Comparison of ENCODE assay signal across 28 mouse cellular contexts in the genomic region with DNA sequence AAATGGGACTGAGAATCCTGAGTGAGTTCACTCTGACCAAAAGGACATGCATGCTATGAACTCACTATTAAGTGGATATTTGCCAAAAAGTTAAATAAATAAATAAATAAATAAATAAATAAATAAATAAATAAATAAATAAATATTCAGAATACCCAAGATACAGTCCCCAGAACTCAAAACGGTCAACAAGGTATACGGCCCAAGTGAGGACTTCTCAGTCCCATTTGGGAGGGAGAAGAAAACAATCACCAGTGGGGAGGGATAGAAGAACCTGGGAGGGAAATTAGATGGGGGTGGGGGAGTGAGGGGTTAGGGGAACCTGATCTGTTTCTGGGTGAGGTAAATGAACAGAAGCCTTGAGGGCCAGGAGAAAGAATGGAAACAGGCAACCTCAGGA.
"Had no signal": no experiment of that assay in that cellular context is flagged by ENCODE, and none has a peak within 500 bp of the region (broad histone marks: within the 10 kb centered on the region; RNA-seq: fewer than 3 reads in every experiment).

No protein-coding gene starts in this region.

- DNase-seq: cerebellum, adult 2 months; cerebellum, adult 8-10 months; cerebellum, adult 9-10 months; cerebellum, adult 9-11 months; cerebellum, postnatal 10 days; cerebellum, postnatal 14 days; cerebellum, postnatal 25 days; cerebellum, postnatal 36 days; embryo, embryonic 11 days; forebrain, postnatal 0 days; gastrocnemius, adult 2 months; gastrocnemius, postnatal 10 days; gastrocnemius, postnatal 14 days; gastrocnemius, postnatal 25 days; gastrocnemius, postnatal 36 days; heart, adult 11 months; heart, adult 18-20 months; heart, adult 2 months had no signal

- H3K4me3 ChIP-seq: embryonic facial prominence, embryonic 12.5 days; embryonic facial prominence, embryonic 13.5 days; embryonic facial prominence, embryonic 15.5 days; erythroblast, embryonic 14.5 days; forebrain, embryonic 10.5 days; forebrain, embryonic 12.5 days; forebrain, embryonic 13.5 days; forebrain, embryonic 15.5 days; gastrocnemius, adult 2 months; heart, adult 2 months had no signal

- H3K9ac ChIP-seq: embryonic facial prominence, embryonic 12.5 days; embryonic facial prominence, embryonic 13.5 days; embryonic facial prominence, embryonic 15.5 days; forebrain, embryonic 12.5 days; forebrain, embryonic 13.5 days; forebrain, embryonic 15.5 days; forebrain, postnatal 0 days had no signal

- H3K36me3 ChIP-seq: embryonic facial prominence, embryonic 12.5 days; embryonic facial prominence, embryonic 13.5 days; embryonic facial prominence, embryonic 15.5 days; forebrain, embryonic 10.5 days; forebrain, embryonic 12.5 days; forebrain, embryonic 15.5 days had no signal

- ATAC-seq: forebrain, embryonic 13.5 days; forebrain, embryonic 14.5 days; forebrain, embryonic 15.5 days; forebrain, embryonic 16.5 days; forebrain, postnatal 0 days had no signal

- H3K9me3 ChIP-seq: embryonic facial prominence, embryonic 12.5 days; embryonic facial prominence, embryonic 13.5 days; embryonic facial prominence, embryonic 15.5 days; forebrain, embryonic 10.5 days; forebrain, embryonic 12.5 days; forebrain, embryonic 13.5 days; forebrain, embryonic 15.5 days had no signal

- H3K27me3 ChIP-seq: embryonic facial prominence, embryonic 12.5 days; embryonic facial prominence, embryonic 13.5 days; embryonic facial prominence, embryonic 15.5 days; forebrain, embryonic 12.5 days; forebrain, embryonic 13.5 days; forebrain, embryonic 15.5 days had no signal

- H3K27ac ChIP-seq: embryonic facial prominence, embryonic 12.5 days; embryonic facial prominence, embryonic 13.5 days; embryonic facial prominence, embryonic 15.5 days; forebrain, embryonic 10.5 days; forebrain, embryonic 12.5 days; forebrain, embryonic 13.5 days; forebrain, embryonic 15.5 days; gastrocnemius, adult 2 months; heart, adult 2 months had no signal

- H3K4me2 ChIP-seq: embryonic facial prominence, embryonic 12.5 days; embryonic facial prominence, embryonic 13.5 days; embryonic facial prominence, embryonic 15.5 days; forebrain, embryonic 12.5 days; forebrain, embryonic 13.5 days; forebrain, embryonic 15.5 days had no signal

- H3K4me1 ChIP-seq: embryonic facial prominence, embryonic 12.5 days; embryonic facial prominence, embryonic 13.5 days; embryonic facial prominence, embryonic 15.5 days; forebrain, embryonic 10.5 days; forebrain, embryonic 12.5 days; forebrain, embryonic 13.5 days; forebrain, embryonic 15.5 days had no signal
